Mouse (Mus musculus) lung, postnatal 4 days (tissue): ENCODE data around the gene Rsbn1l.
"Not testable (repeated sequence)": the region's sequence is repeated elsewhere in the genome, so short reads cannot be mapped to it uniquely, and the experiment has no call there.

ENCODE experiments used
- DNase-seq, 2 experiments: peaks; one replicate each; pipeline ENCODE4 v3.0.0; 2021

Gene Rsbn1l

GRCm38 (mm10) chr5:20950093-20950492, 6.1 kb downstream of the Rsbn1l start:
- DNase-seq: no peak

- DNase-seq: no peak
Observed at GRCm38 (mm10) chr5:20946906-20947305, 9.3 kb downstream of the Rsbn1l start.

- peak; percentile 46 to 49 for DNase-seq
Observed at GRCm38 (mm10) chr5:20944961-20945748, 11.0 kb downstream of the Rsbn1l start.

- DNase-seq: not testable (repeated sequence)
Observed at GRCm38 (mm10) chr5:20943791-20944190, 12.4 kb downstream of the Rsbn1l start.

- no peak for DNase-seq
Observed at GRCm38 (mm10) chr5:20942523-20942922, 13.7 kb downstream of the Rsbn1l start.

- DNase-seq: peak; percentile 46 to 47
Observed at GRCm38 (mm10) chr5:20941205-20941604, 15.0 kb downstream of the Rsbn1l start.

- no peak for DNase-seq
Observed at GRCm38 (mm10) chr5:20940696-20941095, 15.5 kb downstream of the Rsbn1l start.

- no peak for DNase-seq
Observed at GRCm38 (mm10) chr5:20940040-20940571, 16.1 kb downstream of the Rsbn1l start.

GRCm38 (mm10) chr5:20938523-20938922, 17.7 kb downstream of the Rsbn1l start:
- DNase-seq: no peak

GRCm38 (mm10) chr5:20935934-20936333, 20.3 kb downstream of the Rsbn1l start:
- no peak for DNase-seq

GRCm38 (mm10) chr5:20932585-20932984, 23.6 kb downstream of the Rsbn1l start:
- DNase-seq: no peak

- DNase-seq: no peak
Observed at GRCm38 (mm10) chr5:20931300-20931699, 24.9 kb downstream of the Rsbn1l start.

- no peak for DNase-seq
Observed at GRCm38 (mm10) chr5:20930430-20930829, 25.8 kb downstream of the Rsbn1l start.

- DNase-seq: no peak
Observed at GRCm38 (mm10) chr5:20929669-20930151, 26.5 kb downstream of the Rsbn1l start.

GRCm38 (mm10) chr5:20925451-20925850, 30.7 kb downstream of the Rsbn1l start:
- no peak for DNase-seq

GRCm38 (mm10) chr5:20924608-20925007, 31.6 kb downstream of the Rsbn1l start:
- no peak for DNase-seq

GRCm38 (mm10) chr5:20919566-20919965, 36.6 kb downstream of the Rsbn1l start:
- no peak for DNase-seq

- no peak for DNase-seq
Observed at GRCm38 (mm10) chr5:20918967-20919366, 37.2 kb downstream of the Rsbn1l start.

GRCm38 (mm10) chr5:20913372-20914275, 42.6 kb downstream of the Rsbn1l start:
- DNase-seq: peak in 1 of 2 experiments; percentile 76

GRCm38 (mm10) chr5:20911741-20912140, 44.5 kb downstream of the Rsbn1l start:
- DNase-seq: no peak

GRCm38 (mm10) chr5:20906191-20906590, 50.0 kb downstream of the Rsbn1l start:
- no peak for DNase-seq

- no peak for DNase-seq
Observed at GRCm38 (mm10) chr5:20905437-20905836, 50.8 kb downstream of the Rsbn1l start.

- DNase-seq: no peak
Observed at GRCm38 (mm10) chr5:20904647-20905046, 51.6 kb downstream of the Rsbn1l start.
